Mouse (Mus musculus): ENCODE measurements around the gene Cd36.
"Not testable (repeated sequence)": the region's sequence is repeated elsewhere in the genome, so short reads cannot be mapped to it uniquely, and the experiment has no call there.

The Cd36 gene

DNA sequence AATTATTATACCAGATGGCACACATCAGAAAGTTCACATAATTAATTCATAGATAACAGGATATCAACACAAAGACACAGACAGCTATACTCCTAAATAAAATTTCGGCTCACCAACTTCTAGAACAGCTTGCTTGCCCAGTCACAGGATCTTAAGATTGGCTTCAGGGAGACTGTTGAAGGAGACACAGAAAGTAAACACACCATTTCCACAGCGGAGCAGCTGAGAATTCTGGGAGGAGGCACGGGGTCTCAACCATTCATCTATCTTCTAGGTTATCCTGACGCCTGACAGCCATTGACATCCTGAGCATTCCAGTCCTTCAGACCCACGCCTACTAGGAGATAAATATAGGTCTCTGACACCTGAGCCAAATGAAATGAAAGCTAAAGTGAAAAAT lies at the start of gene Cd36:
Gene Cd36, minus strand, starts transcription at position 204 of the 400 bp plus-strand sequence.
- DNase-seq (ENCODE audit: low read depth): no peak

GRCm38 (mm10) chr5:17934501-17934900 lies 45.9 kb upstream of the Cd36 start:
- no peak for DNase-seq (ENCODE audit: low read depth)

DNA sequence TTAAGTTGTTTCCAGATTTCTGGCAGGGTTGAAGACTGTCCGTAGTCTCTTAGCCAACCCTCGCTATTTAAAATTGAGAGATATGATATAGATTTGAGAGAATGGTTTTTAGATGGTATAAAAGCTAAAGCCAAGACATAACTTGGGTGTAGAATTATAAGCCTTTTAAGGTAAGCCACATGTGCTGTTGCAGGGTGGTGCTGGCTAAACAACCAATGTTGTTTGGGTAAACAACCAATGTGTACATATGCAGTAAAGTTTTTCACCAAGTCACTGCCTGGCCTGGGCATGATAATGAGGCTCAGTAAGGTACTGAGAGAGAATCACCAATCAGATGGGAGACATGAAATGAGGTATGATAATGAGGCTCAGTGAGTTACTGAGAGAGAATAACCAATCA lies 43.0 kb upstream of the Cd36 start:
- not testable (repeated sequence) for DNase-seq (ENCODE audit: low read depth)

DNA sequence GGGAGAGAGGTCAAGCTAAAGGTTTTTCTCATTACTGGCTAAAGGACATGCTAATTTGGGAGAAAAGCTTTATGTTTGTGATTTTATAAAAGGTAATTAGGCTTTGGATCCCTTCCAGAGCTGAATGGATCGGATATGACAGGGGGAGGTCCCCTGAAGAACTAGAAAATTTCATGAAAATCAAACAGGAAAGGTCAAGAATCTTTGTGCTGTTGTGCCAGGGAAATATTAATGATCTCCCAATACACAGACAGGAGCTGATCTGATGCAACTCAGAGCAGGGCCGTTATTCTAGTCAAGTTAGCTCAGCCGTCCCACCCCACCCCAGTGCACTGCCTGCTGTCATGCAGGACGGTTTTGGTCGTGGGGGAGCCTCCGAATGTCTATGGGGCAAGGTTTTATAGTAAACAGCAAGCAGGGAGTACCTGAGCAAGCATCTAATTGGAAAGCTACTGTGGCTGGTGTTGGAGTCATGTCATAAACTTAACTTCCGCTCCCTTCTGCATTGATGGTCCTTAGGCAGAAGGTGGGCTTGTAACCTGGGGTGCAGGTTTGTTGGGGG lies 40.5 kb upstream of the Cd36 start:
- DNase-seq (ENCODE audit: low read depth): no peak

DNA sequence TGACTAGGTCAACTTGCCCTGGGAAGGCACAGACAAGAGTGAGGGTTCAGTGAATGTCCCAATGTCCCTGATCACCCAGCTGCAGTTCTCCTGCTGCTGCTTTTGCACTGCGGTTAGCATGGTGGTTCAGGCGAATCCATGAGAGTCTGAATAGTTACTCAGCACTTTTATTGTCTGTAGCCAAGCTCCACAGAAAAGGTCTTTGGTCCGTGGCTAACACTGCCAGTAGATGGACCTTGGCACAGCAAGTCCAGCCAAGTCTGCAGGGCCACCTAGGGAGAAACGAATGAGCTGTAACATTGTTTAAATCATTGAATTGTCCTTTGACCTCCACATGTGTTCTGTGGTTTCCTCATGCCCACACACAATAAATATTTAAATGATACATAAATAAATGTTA lies 39.9 kb upstream of the Cd36 start:
- no peak for DNase-seq (ENCODE audit: low read depth)

DNA sequence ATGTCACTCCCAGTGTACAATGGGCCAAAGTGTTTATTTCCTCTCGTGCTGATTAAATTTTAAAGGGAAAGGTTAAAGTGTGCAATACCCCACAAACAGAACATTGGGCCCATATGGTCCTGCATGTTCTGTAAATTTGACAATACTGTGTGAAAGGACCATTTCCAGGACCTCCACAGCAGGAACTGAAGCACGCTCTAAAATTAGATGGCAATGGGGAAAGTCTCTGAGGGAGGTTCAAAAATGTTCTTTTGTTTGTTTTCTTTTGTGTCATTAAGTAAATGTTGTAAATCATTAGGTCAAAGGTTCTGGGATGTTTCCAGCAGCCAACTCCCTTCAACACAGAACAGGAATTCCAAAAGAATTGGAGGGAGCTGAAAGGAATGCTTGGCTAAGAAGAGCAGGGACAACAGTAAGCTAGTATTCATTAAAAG lies 35.5 kb upstream of the Cd36 start:
- no peak for DNase-seq (ENCODE audit: low read depth)

- no peak for DNase-seq (ENCODE audit: low read depth)
Observed at GRCm38 (mm10) chr5:17923648-17924047, 35.0 kb upstream of the Cd36 start.

DNA sequence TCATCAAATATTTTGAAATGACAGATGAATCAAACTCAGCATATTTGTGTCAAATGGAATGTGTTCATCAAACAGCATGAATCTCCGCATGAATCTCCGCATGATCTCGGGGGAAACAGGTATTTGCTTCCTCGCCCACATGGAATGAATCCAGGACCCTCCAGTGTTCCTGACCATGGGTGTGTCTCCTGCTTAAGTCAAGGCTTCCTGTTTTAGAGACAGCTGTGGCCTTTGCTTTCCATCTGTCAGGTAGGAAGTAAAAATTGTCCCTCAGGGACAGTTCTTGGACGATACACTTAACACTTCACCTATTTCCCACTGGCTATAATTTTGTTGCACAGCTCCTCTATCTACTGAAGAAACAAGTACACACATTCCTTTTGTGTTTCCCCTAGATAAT lies 30.4 kb upstream of the Cd36 start:
- no peak for DNase-seq (ENCODE audit: low read depth)

GRCm38 (mm10) chr5:17904766-17905165 lies 16.2 kb upstream of the Cd36 start:
- no peak for DNase-seq (ENCODE audit: low read depth)

DNA sequence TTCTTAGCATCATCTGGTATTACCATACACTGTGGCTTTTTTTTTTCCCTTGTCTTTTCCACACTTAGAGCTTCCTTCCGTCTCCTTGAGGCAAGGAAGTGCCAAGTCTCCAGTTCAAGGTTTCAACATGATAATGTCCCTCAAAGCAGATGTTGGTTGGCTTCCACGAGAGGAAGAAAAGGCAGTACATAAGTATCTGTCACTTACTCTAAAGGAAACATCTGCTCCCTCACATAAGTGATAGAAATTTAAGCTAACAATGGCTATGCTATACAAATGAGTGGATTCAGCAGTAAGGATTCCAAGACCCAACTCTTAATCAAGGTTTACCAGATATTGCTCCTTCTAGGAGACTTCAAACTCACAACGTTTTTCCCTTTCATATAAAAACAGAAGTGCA lies 10.3 kb upstream of the Cd36 start:
- DNase-seq (ENCODE audit: low read depth): no peak

GRCm38 (mm10) chr5:17897641-17898040 lies 9.0 kb upstream of the Cd36 start:
- DNase-seq (ENCODE audit: low read depth): not testable (repeated sequence)

- DNase-seq (ENCODE audit: low read depth): no peak
Observed at GRCm38 (mm10) chr5:17893577-17894172, 5.1 kb upstream of the Cd36 start.

DNA sequence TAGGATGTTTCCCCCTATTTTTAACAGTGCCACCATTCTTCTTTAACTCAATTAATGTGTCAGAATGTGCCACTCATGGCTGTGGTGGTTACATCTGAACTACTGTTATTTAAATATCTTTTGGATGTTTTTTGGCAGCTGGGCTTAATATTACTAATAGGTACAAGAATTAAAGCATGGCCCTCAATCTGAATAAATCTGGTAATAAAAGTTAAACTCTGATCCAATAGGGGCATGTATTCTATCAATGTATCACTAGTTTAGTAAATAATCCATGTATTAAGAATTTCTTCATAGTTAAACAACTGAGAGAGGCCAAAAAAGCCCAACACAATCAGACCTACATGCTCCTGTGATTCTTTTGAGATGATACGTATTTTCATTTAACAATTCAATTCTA lies 690 bp upstream of the Cd36 start:
- no peak for DNase-seq (ENCODE audit: low read depth)

GRCm38 (mm10) chr5:17886377-17886776 lies 2.2 kb downstream of the Cd36 start:
- no peak for DNase-seq (ENCODE audit: low read depth)

GRCm38 (mm10) chr5:17883357-17883875 lies 5.2 kb downstream of the Cd36 start:
- DNase-seq (ENCODE audit: low read depth): no peak

GRCm38 (mm10) chr5:17881542-17881896 lies 7.1 kb downstream of the Cd36 start:
- no peak for DNase-seq (ENCODE audit: low read depth)

GRCm38 (mm10) chr5:17880799-17881541 lies 7.6 kb downstream of the Cd36 start:
- DNase-seq (ENCODE audit: low read depth): no peak

DNA sequence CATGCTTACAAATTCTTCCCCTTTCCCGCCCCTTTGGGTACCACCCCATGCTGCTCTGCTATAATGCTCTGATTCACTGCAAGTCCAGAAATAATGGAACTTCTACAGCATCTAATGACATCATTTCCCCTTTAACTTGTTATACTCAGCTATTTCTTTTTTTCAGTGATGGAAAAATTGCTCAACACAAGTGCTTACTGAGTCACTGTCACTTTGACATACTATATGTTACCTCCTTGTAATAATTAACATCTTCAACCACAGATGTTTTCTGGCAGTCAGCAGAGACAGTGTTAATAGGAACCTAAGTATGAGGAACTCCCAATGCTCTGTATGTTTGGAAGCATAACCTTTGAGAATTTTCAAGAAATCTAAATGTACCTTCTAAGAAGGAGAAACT lies 8.7 kb downstream of the Cd36 start:
- DNase-seq (ENCODE audit: low read depth): no peak

DNA sequence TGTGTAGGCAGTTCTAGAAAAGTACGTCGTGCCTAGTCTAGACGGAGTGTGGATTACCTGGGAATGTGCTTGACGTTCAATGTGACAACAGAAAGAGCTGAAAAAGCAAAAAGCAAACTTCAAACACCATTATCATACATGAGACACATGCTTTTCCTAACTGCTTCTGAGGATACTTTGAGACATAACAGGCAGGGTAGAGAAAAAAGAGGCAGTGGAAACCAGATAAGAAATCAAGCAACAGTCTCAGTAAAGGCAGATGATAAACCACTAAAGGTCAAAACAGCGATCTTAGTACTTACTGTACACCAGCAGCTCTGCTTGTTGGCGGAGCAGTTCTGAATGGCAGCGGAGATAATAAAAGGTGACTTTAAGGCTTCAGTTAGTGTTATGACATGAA lies 11.6 kb downstream of the Cd36 start:
- no peak for DNase-seq (ENCODE audit: low read depth)

DNA sequence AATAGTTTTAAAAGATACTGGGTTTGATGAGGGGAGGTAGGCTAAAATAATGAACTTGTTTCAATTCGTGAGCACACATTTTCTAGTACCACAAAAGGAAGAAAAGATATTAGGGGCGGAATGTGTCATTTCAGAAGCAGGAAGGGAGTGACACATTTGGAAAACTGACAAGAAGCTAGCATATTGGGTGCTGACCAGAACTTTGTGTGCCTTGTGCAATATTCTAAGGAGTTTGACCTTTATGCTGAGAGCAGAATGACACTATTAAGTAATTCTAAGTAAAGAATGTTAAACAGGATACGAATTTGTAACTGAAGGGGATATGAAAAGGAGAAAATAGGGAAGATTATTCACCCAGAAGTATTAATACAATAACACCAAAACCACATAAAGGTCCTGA lies 12.0 kb downstream of the Cd36 start:
- no peak for DNase-seq (ENCODE audit: low read depth)

GRCm38 (mm10) chr5:17874335-17874734 lies 14.3 kb downstream of the Cd36 start:
- no peak for DNase-seq (ENCODE audit: low read depth)

GRCm38 (mm10) chr5:17865432-17865831 lies 23.2 kb downstream of the Cd36 start:
- no peak for DNase-seq (ENCODE audit: low read depth)

DNA sequence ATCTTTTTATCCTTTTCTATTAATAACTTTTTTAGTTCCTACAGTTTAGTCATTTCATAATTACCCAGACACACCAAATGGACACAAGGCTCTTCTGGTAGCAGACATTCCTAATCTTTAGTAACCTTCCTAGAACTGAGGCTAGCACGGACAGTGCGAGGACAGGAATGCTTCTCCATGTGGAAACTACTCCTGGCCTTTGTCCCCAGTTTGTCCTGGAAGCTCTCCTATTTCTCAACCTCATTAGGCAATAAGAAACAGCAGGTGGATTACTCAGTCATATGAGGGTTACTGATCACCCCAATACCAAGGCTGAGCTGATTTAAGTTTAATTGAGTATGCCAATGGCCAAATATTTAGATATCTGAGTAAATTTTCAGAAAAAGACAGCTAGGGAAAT lies 25.5 kb downstream of the Cd36 start:
- no peak for DNase-seq (ENCODE audit: low read depth)
